Mouse (Mus musculus) heart, adult 8-10 months (tissue): ENCODE measurements around the gene Zfp955a. TPM values are rescaled to one million over a fixed set of nuclear protein-coding genes. Genes with fewer than 3 reads are reported as not detected.
"Not testable (repeated sequence)": the region's sequence is repeated elsewhere in the genome, so short reads cannot be mapped to it uniquely, and the experiment has no call there.

Experiments
- DNase-seq: peaks from one replicate; pipeline ENCODE4 v3.0.0; 2022; ENCODE audit warnings: low spot score
- total RNA-seq, 4 experiments: library from RNA; stranded (reverse); gene quantifications; 2 replicates each; pipeline ENCODE4 v1.2.4; 2022

The Zfp955a gene
- total RNA-seq, result 10 to 100 TPM in 1 of 4 experiments, 1 to 10 TPM in 3; 7.2 to 10.2 (median 8.7) TPM

- not testable (repeated sequence) for DNase-seq
These were observed at the start of gene Zfp955a for GRCm38 (mm10) chr17:33254530-33255318. Gene Zfp955a (minus strand): TSS chr17:33255145.

- not testable (repeated sequence) for DNase-seq
These were observed 34.9 kb upstream of the Zfp955a start for GRCm38 (mm10) chr17:33289876-33290149.

GRCm38 (mm10) chr17:33289039-33289875 lies 34.3 kb upstream of the Zfp955a start, which contains the start of gene Zfp955b:
Gene Zfp955b (plus strand): TSS chr17:33289544.
- not testable (repeated sequence) for DNase-seq

GRCm38 (mm10) chr17:33268907-33269306 lies 14.0 kb upstream of the Zfp955a start:
- DNase-seq, result no peak

GRCm38 (mm10) chr17:33264376-33264775 lies 9.4 kb upstream of the Zfp955a start, which contains the start of gene Olfr63:
Gene Olfr63 (plus strand): TSS chr17:33264676.
- DNase-seq, result no peak

- DNase-seq, result not testable (repeated sequence)
These were observed 343 bp upstream of the Zfp955a start for GRCm38 (mm10) chr17:33255319-33255657.

GRCm38 (mm10) chr17:33236646-33237045 lies 18.3 kb downstream of the Zfp955a start:
- DNase-seq, result not testable (repeated sequence)

GRCm38 (mm10) chr17:33221590-33221989 lies 33.4 kb downstream of the Zfp955a start, which contains the start of gene Olfr1564:
Gene Olfr1564 (minus strand): TSS chr17:33221690.
- no peak for DNase-seq

GRCm38 (mm10) chr17:33191002-33191401 lies 63.9 kb downstream of the Zfp955a start, which contains the start of gene Olfr239:
Gene Olfr239 (plus strand): TSS chr17:33191302.
- DNase-seq, result not testable (repeated sequence)

Other genes with a start within 250 kb of the Zfp955a start
- gene Zfp763, start 221.7 kb downstream of the Zfp955a start, total RNA-seq, result 1 to 10 TPM; 2.0 to 5.4 (median 4.4) TPM
- not detected for gene 4921501E09Rik, start 187.1 kb downstream of the Zfp955a start, total RNA-seq
- gene Zfp563, start 165.8 kb downstream of the Zfp955a start, total RNA-seq, result 1 to 10 TPM; 4.2 to 7.0 (median 4.8) TPM
- gene Morc2b, start 115.5 kb downstream of the Zfp955a start, total RNA-seq, result under 1 TPM in 3 of 4 experiments, not detected in 1; 0.05 to 0.19 (median 0.12) TPM
- not detected for gene Olfr55, start 86.7 kb downstream of the Zfp955a start, total RNA-seq
- gene Olfr239, start 63.8 kb downstream of the Zfp955a start, total RNA-seq, result not detected
- under 1 TPM; 0.11 to 0.50 (median 0.23) TPM for gene Olfr1564, start 33.5 kb downstream of the Zfp955a start, total RNA-seq
- under 1 TPM in 1 of 4 experiments, not detected in 3; 0.05 TPM for gene Olfr63, start 9.5 kb upstream of the Zfp955a start, total RNA-seq
- gene Zfp955b, start 34.4 kb upstream of the Zfp955a start, total RNA-seq, result 10 to 100 TPM in 3 of 4 experiments, 1 to 10 TPM in 1; 9.9 to 11.3 (median 10.3) TPM
- 1 to 10 TPM; 4.1 to 6.0 (median 4.5) TPM for gene Zfp81, start 103.7 kb upstream of the Zfp955a start, total RNA-seq
- gene Zfp101, start 139.5 kb upstream of the Zfp955a start, total RNA-seq, result 1 to 10 TPM; 3.0 to 6.1 (median 5.3) TPM
- not detected for gene Actl9, start 177.8 kb upstream of the Zfp955a start, total RNA-seq